Mouse (Mus musculus): ENCODE data around the gene Itgal.

DNA sequence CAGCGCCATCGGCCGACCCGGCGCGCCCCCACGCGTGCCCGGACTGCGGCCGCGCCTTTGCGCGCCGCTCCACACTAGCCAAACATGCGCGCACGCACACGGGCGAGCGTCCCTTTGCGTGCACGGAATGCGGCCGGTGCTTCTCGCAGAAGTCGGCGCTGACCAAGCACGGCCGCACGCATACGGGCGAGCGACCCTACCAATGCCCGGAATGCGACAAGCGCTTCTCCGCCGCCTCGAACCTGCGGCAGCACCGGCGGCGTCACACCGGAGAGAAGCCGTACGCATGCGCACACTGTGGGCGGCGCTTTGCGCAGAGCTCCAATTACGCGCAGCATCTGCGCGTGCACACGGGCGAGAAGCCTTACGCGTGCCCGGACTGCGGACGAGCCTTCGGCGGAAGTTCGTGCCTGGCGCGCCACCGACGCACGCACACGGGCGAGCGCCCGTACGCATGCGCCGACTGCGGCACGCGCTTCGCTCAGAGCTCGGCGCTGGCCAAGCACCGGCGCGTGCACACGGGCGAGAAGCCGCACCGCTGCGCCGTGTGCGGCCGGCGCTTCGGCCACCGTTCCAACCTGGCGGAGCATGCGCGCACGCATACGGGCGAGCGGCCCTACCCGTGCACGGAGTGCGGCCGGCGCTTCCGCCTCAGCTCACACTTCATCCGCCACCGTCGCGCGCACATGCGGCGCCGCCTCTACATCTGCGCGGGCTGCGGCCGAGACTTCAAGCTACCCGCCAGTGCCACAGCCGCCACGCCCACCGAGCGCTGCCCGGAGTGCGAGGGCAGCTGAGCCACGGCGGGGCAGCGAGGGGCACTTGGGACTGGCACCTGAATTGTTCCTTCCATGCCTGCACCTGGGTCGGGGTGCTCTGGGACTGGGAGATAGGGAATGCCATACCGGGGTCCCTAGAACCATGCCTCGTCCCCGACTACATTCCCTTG, 42.0 kb upstream of the Itgal start:
- TF ChIP-seq CTCF (IDR thresholded peaks at IDR 0.05) (peak; percentile 15), EP300 (IDR thresholded peaks at IDR 0.05) (no peak)

Data from lung, postnatal 0 days (tissue).